Mouse (Mus musculus) embryonic fibroblast, embryonic 13.5 days (primary cell): ENCODE data around the gene Bmpr1a. TPM values are rescaled to one million over a fixed set of nuclear protein-coding genes. Genes with fewer than 3 reads are reported as not detected.
A peak's percentile ranks its signal among the peaks of the same experiment; 100 is the strongest.

Experiments used
- H3K27ac ChIP-seq: 2 replicates; pipeline ENCODE4 v1.5.1; 2012; ENCODE audit warnings: low read length, control low read depth, inconsistent platforms; ENCODE audit not compliant: insufficient read depth
- H3K4me1 ChIP-seq: 2 replicates; pipeline ENCODE4 v1.6.1; 2011; ENCODE audit warnings: low read length; ENCODE audit not compliant: control insufficient read depth, insufficient read depth
- H3K4me3 ChIP-seq: 2 replicates; pipeline ENCODE4 v1.5.1; 2011; ENCODE audit warnings: mild to moderate bottlenecking, control low read depth, low read length; ENCODE audit not compliant: insufficient read depth
- CTCF ChIP-seq: IDR thresholded peaks from 2 replicates; pipeline ENCODE4 v1.5.1; 2011; ENCODE audit warnings: mild to moderate bottlenecking, control low read depth, low read length, moderate library complexity, borderline replicate concordance; ENCODE audit not compliant: insufficient read depth
- POLR2A ChIP-seq: IDR thresholded peaks from 2 replicates; pipeline ENCODE4 v1.6.1; 2011; ENCODE audit warnings: low read depth, mild to moderate bottlenecking, control low read depth, low read length, moderate library complexity
- polyA plus RNA-seq: library from polyadenylated mRNA; stranded (reverse); fragments of >200 nt; gene quantifications from 2 replicates; pipeline ENCODE4 v1.2.4, GENCODE M21; 2011; ENCODE audit warnings: low read depth; ENCODE audit not compliant: missing spikeins, insufficient read length

Gene Bmpr1a
- 116 and 146 TPM in 2 replicates for polyA plus RNA-seq

DNA sequence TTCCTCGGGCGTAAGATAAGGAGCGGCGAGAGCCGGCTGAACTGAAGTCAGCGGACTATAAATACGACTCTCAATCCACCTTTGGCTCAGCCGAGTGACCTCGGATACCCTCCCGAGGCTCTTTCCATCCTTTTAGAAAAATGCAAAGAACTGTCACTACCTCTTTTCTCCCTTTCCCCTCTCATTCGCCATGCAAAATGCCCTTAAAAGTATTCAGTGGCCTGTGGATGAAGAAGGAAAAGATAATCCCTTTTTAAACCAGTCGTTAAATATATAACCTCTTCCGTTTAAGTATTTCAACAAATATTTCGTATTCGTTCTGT, at the start of gene Bmpr1a:
Gene Bmpr1a, minus strand, starts transcription at position 17 of the 323 bp plus-strand sequence.
- Histone ChIP-seq H3K4me3 (peak within 1 kb of the TSS; percentile 99), H3K27ac (peak within 1 kb of the TSS; percentile 97), H3K4me1 (peaks cover 6% of the 10 kb centered on the region)
- TF ChIP-seq POLR2A (0 out of 2 replicates have a peak, but pooled peaks have one; percentile 20), CTCF (no peak)

DNA sequence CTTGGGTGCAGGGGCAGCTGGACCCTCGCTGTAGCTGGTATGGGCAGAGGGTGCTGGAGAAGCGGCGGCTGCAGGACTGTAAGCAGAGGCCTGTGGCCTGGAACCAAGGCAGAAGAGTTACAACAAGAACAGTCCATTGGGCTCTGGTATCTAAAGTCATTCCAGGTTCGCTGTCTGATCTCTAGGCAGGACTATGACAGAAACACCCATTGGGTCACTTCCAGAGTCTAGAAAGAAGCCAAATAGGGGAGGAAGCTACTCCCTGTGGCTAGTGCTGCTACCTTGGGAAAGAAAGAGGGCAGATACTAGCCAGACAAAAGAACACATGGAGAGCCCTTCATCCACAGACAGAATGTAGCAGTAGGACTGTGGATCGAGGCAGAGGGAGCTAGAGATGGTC, 49.1 kb upstream of the Bmpr1a start:
- Histone ChIP-seq H3K4me3 (no peak overlapping the region), H3K4me1 (0 out of 2 replicates have a peak, but pooled peaks cover 4% of the 10 kb centered on the region), H3K27ac (no peak overlapping the region)
- no peak for TF ChIP-seq POLR2A
- TF ChIP-seq CTCF, result no peak

DNA sequence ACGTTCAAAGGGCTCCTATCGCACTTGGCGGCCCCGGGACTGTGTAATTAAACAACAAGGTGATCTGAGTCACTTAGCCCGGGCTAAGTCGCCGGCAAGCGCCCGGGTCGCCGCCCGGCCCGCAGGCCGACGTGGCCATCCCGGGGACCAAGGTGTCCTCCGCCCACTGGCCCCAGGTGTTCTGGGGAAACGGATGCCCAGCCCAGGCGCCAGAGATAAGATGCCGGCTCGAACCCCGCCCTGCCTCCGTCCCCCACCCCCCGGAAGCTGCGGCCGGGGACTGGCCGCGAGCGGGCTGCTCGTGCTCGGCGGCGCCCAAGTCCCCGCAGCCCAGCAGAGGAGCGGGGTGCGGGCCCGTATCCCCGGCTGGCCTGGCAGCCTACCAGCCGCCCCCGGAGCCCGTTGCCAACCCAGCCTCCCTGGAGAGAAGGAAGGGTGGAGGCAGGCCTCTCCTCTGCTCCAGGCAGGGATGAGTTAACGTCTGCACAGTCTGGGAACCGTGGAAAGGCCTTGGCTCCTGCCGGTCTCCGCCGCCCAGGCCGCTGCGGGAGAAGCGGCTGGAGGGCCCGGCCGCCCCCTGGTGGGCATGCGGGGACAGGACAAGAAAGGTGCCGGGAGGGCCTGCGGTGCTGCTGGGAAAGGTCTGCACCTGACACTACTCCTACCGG, 46.0 kb upstream of the Bmpr1a start:
- Histone ChIP-seq H3K27ac (peak overlapping the region; percentile 80), H3K4me3 (peak overlapping the region; percentile 47), H3K4me1 (peaks cover 3% of the 10 kb centered on the region; the same call in 1 of the 2 replicates)
- TF ChIP-seq POLR2A (peak; percentile 40), CTCF (peak; percentile 47; the same call in 1 of the 2 replicates)

DNA sequence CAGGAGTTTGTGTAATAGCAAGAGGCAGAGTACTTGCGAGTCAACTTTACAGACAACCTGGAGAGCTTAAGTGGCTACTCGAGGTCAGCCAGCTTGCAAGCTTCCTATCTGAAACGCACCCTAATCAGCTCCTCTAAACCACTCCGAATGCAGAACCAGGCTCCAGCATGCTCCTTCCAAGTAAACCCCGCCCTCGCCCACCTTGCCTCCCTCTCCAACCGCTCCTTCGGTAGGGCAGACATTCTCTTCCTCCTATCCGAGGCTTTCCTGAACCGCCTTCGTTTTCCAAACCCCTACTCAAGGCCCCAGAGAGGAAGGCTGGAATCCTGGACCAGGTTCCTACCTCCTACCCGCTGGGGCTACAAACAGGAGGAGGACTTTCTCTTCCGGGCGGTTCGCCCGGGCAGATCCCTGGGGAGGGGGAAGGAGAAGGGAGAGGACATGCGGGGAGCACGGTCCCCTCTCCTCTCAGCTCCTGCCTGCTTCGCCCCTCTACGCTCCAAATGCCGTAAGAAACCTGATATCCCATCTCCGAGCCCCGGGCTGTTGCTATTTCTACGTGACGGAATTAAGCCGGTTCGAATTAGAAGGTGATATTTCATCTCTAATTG, 45.4 kb upstream of the Bmpr1a start:
- no peaks in the 10 kb centered on the region; the same call in 1 of the 2 replicates for H3K4me1 ChIP-seq
- peak overlapping the region; percentile 47 for H3K4me3 ChIP-seq
- no peak for TF ChIP-seq CTCF
- peak; percentile 64 for TF ChIP-seq POLR2A
- H3K27ac ChIP-seq, result peak overlapping the region; percentile 80

DNA sequence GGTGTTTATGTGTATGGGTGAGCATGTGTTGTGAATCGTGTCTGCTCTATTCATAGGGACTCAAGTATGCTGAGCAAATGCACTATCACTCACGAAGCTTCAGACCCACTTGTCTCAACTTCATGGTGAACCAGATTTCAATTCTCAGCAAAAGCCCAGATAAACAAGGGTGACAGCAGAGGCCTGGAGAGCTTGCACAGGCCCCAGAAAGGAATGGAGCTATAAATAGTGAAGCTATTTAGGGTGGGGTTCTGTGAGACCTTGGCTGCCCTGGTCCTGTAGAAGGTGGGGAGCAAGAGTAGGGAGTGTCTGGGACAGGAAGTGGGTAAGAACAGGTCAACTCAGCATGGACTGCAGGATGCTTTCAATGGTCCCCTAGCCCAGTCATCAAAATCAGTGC, 41.4 kb upstream of the Bmpr1a start:
- no peak overlapping the region for H3K27ac ChIP-seq
- TF ChIP-seq CTCF, result no peak
- no peak for TF ChIP-seq POLR2A
- H3K4me3 ChIP-seq, result no peak overlapping the region
- H3K4me1 ChIP-seq, result no peaks in the 10 kb centered on the region; the same call in 1 of the 2 replicates

DNA sequence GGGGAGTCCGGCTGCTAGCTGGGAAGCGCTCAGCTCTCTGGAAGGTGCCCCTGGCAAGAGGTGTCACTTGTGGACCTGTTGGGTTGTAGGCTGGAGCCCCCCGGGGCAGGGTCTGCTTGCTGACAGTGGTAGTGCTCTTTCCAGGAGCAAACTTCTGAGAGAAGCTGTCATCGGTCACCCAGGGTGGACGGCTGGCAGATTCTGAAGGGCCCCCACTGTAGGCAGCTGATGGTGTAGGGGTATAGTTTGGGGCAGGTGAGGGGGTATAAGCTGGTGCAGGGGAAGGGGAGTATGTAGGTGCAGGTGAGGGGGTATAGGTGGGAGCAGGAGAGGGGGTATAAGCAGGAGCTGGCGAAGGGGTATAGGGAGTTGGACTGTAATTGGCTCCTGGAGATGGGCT, 40.9 kb upstream of the Bmpr1a start:
- no peak for TF ChIP-seq POLR2A
- TF ChIP-seq CTCF, result no peak

DNA sequence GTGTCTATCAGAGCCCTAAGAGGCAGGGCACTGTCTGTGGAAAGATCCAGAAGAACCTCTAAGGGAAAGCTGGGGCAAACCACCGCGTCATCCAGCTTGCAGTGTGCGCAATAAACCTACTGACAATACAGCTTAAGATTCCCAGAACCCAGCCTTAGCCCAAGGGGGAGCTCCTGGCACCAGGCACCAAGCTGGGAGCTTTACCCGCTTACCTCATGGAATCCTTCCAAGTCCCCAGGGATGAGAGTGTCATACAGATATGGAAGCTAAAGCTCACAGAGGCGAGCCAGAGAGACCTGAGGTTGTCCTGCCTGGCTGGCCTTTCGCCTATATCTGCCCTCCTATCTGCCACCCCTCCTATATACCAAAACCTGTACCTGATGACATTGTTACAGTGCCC, 40.5 kb upstream of the Bmpr1a start:
- no peak overlapping the region for H3K4me3 ChIP-seq
- H3K27ac ChIP-seq, result no peak overlapping the region
- TF ChIP-seq POLR2A (no peak), CTCF (no peak)
- no peaks in the 10 kb centered on the region; the same call in 1 of the 2 replicates for H3K4me1 ChIP-seq

More for the DNA sequence above, 40.9 kb upstream of the Bmpr1a start:
- Histone ChIP-seq H3K4me3 (no peak overlapping the region), H3K27ac (no peak overlapping the region), H3K4me1 (no peaks in the 10 kb centered on the region; the same call in 1 of the 2 replicates)

DNA sequence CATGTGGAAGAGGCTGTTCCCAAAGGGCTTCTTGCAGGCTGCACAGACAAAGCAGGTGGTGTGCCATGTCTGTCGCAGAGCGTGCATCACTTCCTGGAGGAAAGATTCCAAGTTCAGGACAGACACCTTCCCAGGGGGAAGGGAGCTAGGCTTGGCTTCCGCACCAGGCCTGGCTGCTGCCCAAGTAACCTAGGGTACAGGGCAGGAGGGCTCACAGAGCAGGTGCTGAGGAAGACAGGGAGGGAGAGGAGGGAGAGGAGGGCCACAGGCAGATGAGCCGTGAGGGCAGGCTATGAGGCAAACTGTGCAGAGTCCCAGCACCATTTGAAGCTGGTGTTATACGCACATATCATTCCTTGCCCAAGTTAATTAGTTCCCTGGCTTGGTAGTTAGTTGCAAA, 38.8 kb upstream of the Bmpr1a start:
- no peak for TF ChIP-seq CTCF
- no peak for TF ChIP-seq POLR2A
- no peak overlapping the region for H3K27ac ChIP-seq
- no peak overlapping the region for H3K4me3 ChIP-seq
- H3K4me1 ChIP-seq, result no peaks in the 10 kb centered on the region; the same call in 1 of the 2 replicates

DNA sequence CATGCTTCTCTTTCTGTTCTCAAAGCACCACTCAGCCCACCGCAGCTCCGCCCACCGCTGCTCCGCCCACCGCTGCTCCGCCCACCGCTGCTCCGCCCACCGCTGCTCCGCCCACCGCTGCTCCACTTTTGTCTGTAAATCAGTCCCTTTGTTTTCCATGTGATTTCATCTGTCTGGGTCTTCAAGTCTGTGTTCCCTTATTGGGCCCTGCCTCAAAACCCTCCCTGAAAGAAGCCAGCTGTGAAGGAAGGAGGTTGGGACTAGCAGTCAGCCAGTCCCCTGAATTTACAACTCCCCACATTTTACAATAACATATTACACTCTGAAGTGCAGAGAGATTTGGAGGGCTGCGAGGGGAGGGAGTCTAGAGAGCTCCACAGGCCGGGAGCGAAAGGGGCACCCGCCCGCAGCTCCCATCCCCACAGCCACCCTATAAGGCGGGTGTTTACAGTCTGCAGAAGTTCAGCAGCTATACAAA, 37.6 kb upstream of the Bmpr1a start:
- H3K27ac ChIP-seq, result no peak overlapping the region
- no peak for TF ChIP-seq POLR2A
- no peak for TF ChIP-seq CTCF
- no peak overlapping the region for H3K4me3 ChIP-seq

DNA sequence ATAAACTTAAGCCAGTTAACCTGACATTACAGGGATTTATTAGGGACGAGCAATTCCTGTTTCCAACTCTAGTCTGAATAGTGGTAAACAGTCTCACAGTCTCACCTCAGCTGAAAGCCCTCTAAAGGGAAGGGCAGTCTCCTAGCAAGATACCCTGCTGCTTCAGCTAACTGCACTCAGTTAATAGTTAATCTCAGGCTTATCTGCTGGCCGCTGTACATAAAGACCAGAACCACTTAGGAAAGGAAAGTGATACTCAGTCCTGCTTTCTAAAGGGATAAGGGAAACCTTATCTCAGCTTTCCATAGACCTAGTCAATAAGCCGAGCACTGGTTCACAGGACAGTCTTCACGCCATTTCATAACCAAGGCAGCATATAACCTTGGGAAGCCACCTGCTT, 32.7 kb upstream of the Bmpr1a start:
- Histone ChIP-seq H3K4me3 (no peak overlapping the region), H3K27ac (no peak overlapping the region), H3K4me1 (peaks cover 6% of the 10 kb centered on the region; the same call in 1 of the 2 replicates)
- TF ChIP-seq CTCF (no peak), POLR2A (no peak)

More for the DNA sequence above, 37.6 kb upstream of the Bmpr1a start:
- H3K4me1 ChIP-seq, result no peaks in the 10 kb centered on the region; the same call in 1 of the 2 replicates
